Mouse (Mus musculus): ENCODE results near the gene Adamts9.

Adamts9 gene

GRCm38 (mm10) chr6:92810628-92811027 is 132.7 kb downstream of the Adamts9 start:
- DNase-seq (ENCODE audit: low spot score in 2 of 2), result no peak

- DNase-seq (ENCODE audit: low spot score in 2 of 2), result no peak
These were observed 133.5 kb downstream of the Adamts9 start for GRCm38 (mm10) chr6:92809818-92810217.

- DNase-seq (ENCODE audit: low spot score in 2 of 2), result no peak
These were observed 138.9 kb downstream of the Adamts9 start for GRCm38 (mm10) chr6:92804254-92804971.

- peak in 1 of 2 experiments; percentile 40 for DNase-seq (ENCODE audit: low spot score in 2 of 2)
These were observed 140.1 kb downstream of the Adamts9 start for GRCm38 (mm10) chr6:92803213-92803612.

- no peak for DNase-seq (ENCODE audit: low spot score in 2 of 2)
These were observed 140.9 kb downstream of the Adamts9 start for GRCm38 (mm10) chr6:92802421-92802820.

- no peak for DNase-seq (ENCODE audit: low spot score in 2 of 2)
These were observed 141.8 kb downstream of the Adamts9 start for GRCm38 (mm10) chr6:92801462-92801861.

GRCm38 (mm10) chr6:92793804-92794203 is 149.5 kb downstream of the Adamts9 start:
- DNase-seq (ENCODE audit: low spot score in 2 of 2), result no peak

- DNase-seq (ENCODE audit: low spot score in 2 of 2), result peak; percentile 94 to 95
These were observed 155.9 kb downstream of the Adamts9 start for GRCm38 (mm10) chr6:92787376-92787712.

- no peak for DNase-seq (ENCODE audit: low spot score in 2 of 2)
These were observed 156.5 kb downstream of the Adamts9 start for GRCm38 (mm10) chr6:92786701-92787375.

- peak; percentile 61 to 76 for DNase-seq (ENCODE audit: low spot score in 2 of 2)
These were observed 158.5 kb downstream of the Adamts9 start for GRCm38 (mm10) chr6:92784782-92785181.

- no peak for DNase-seq (ENCODE audit: low spot score in 2 of 2)
These were observed 161.8 kb downstream of the Adamts9 start for GRCm38 (mm10) chr6:92781446-92781845.

- DNase-seq (ENCODE audit: low spot score in 2 of 2), result no peak
These were observed 163.4 kb downstream of the Adamts9 start for GRCm38 (mm10) chr6:92779935-92780205.

- no peak for DNase-seq (ENCODE audit: low spot score in 2 of 2)
These were observed 164.0 kb downstream of the Adamts9 start for GRCm38 (mm10) chr6:92779140-92779934.

GRCm38 (mm10) chr6:92776356-92776755 is 166.9 kb downstream of the Adamts9 start:
- peak in 1 of 2 experiments; percentile 20 for DNase-seq (ENCODE audit: low spot score in 2 of 2)

GRCm38 (mm10) chr6:92762372-92762771 is 180.9 kb downstream of the Adamts9 start:
- no peak for DNase-seq (ENCODE audit: low spot score in 2 of 2)

- no peak for DNase-seq (ENCODE audit: low spot score in 2 of 2)
These were observed 183.7 kb downstream of the Adamts9 start for GRCm38 (mm10) chr6:92759616-92760015.

GRCm38 (mm10) chr6:92755826-92756225 is 187.5 kb downstream of the Adamts9 start:
- DNase-seq (ENCODE audit: low spot score in 2 of 2), result no peak

- no peak for DNase-seq (ENCODE audit: low spot score in 2 of 2)
These were observed 190.6 kb downstream of the Adamts9 start for GRCm38 (mm10) chr6:92752737-92753136.

- DNase-seq (ENCODE audit: low spot score in 2 of 2), result no peak
These were observed 193.9 kb downstream of the Adamts9 start for GRCm38 (mm10) chr6:92749420-92749819.

GRCm38 (mm10) chr6:92743605-92744004 is 199.7 kb downstream of the Adamts9 start:
- DNase-seq (ENCODE audit: low spot score in 2 of 2), result peak; percentile 69 to 78

- peak in 1 of 2 experiments; percentile 12 for DNase-seq (ENCODE audit: low spot score in 2 of 2)
These were observed 206.2 kb downstream of the Adamts9 start for GRCm38 (mm10) chr6:92737116-92737515.

GRCm38 (mm10) chr6:92733651-92734050 is 209.6 kb downstream of the Adamts9 start:
- DNase-seq (ENCODE audit: low spot score in 2 of 2), result no peak

GRCm38 (mm10) chr6:92728514-92728913 is 214.8 kb downstream of the Adamts9 start:
- DNase-seq (ENCODE audit: low spot score in 2 of 2), result peak in 1 of 2 experiments; percentile 19
